Mouse (Mus musculus): ENCODE results near the gene Asz1. TPM values are rescaled to one million over a fixed set of nuclear protein-coding genes. Genes with fewer than 3 reads are reported as not detected.

Gene Asz1
- polyA plus RNA-seq, 1 experiment from 2014 or later = not detected

Other genes with a start within 250 kb of the Asz1 start
- gene Wnt2, start 78.5 kb downstream of the Asz1 start, polyA plus RNA-seq (2015; fragmentation: Nextera tagmentation; extraction: Ambion mirVana) = 6.4 and 7.3 TPM in 2 replicates
- gene Cftr, start 61.6 kb upstream of the Asz1 start, polyA plus RNA-seq (2015; fragmentation: Nextera tagmentation; extraction: Ambion mirVana) = 1.2 and 1.3 TPM in 2 replicates